Mouse (Mus musculus) ovary, postnatal 14 days (tissue): ENCODE measurements around the gene Fgf15.

Experiments used
- DNase-seq: peaks from one replicate; pipeline ENCODE4 v3.0.0; 2022; ENCODE audit warnings: low spot score

Fgf15 gene

GRCm38 (mm10) chr7:144896294-144897218 is at the start of gene Fgf15:
Gene Fgf15, plus strand, starts transcription at chr7:144896531.
- DNase-seq = no peak

- no peak for DNase-seq
These were observed 49.3 kb upstream of the Fgf15 start, which contains the start of gene Fgf4 for GRCm38 (mm10) chr7:144847067-144847466. Gene Fgf4, plus strand, starts transcription at chr7:144847367.

GRCm38 (mm10) chr7:144851321-144851720 is 45.0 kb upstream of the Fgf15 start:
- no peak for DNase-seq

GRCm38 (mm10) chr7:144854966-144855365 is 41.4 kb upstream of the Fgf15 start:
- DNase-seq = no peak

- DNase-seq = no peak
These were observed 39.2 kb upstream of the Fgf15 start for GRCm38 (mm10) chr7:144857158-144857557.

- DNase-seq = no peak
These were observed 38.4 kb upstream of the Fgf15 start for GRCm38 (mm10) chr7:144857826-144858342.

GRCm38 (mm10) chr7:144858702-144859101 is 37.6 kb upstream of the Fgf15 start:
- DNase-seq = no peak

- no peak for DNase-seq
These were observed 35.1 kb upstream of the Fgf15 start for GRCm38 (mm10) chr7:144861056-144861768.

GRCm38 (mm10) chr7:144861769-144862070 is 34.6 kb upstream of the Fgf15 start:
- DNase-seq = no peak

- no peak for DNase-seq
These were observed 34.2 kb upstream of the Fgf15 start for GRCm38 (mm10) chr7:144862126-144862525.

GRCm38 (mm10) chr7:144862712-144863111 is 33.6 kb upstream of the Fgf15 start:
- no peak for DNase-seq

- no peak for DNase-seq
These were observed 33.1 kb upstream of the Fgf15 start for GRCm38 (mm10) chr7:144863196-144863595.

- DNase-seq = no peak
These were observed 32.1 kb upstream of the Fgf15 start for GRCm38 (mm10) chr7:144864160-144864670.

GRCm38 (mm10) chr7:144867161-144867560 is 29.2 kb upstream of the Fgf15 start:
- DNase-seq = no peak

GRCm38 (mm10) chr7:144867602-144868001 is 28.7 kb upstream of the Fgf15 start:
- DNase-seq = no peak

- no peak for DNase-seq
These were observed 23.9 kb upstream of the Fgf15 start for GRCm38 (mm10) chr7:144872420-144872819.

- DNase-seq = no peak
These were observed 23.2 kb upstream of the Fgf15 start for GRCm38 (mm10) chr7:144873160-144873559.

GRCm38 (mm10) chr7:144874226-144874625 is 22.1 kb upstream of the Fgf15 start:
- DNase-seq = no peak

GRCm38 (mm10) chr7:144878401-144878800 is 17.9 kb upstream of the Fgf15 start:
- no peak for DNase-seq

GRCm38 (mm10) chr7:144883106-144883505 is 13.2 kb upstream of the Fgf15 start:
- no peak for DNase-seq

GRCm38 (mm10) chr7:144887672-144888071 is 8.7 kb upstream of the Fgf15 start:
- DNase-seq = no peak

GRCm38 (mm10) chr7:144888564-144889299 is 7.6 kb upstream of the Fgf15 start:
- no peak for DNase-seq
